In genomic region chr2:58567866-58568719, GRCm38 (mm10) we compare ENCODE assay signal across 8 mouse cellular contexts. TPM values are rescaled to one million over a fixed set of nuclear protein-coding genes. Genes with fewer than 3 reads are reported as not detected.
DNase-seq lines count a peak whose midpoint lies in the region; ATAC-seq lines count a peak whose summit lies in the region.

No protein-coding gene starts in this region.

- H3K4me1 ChIP-seq in heart, embryonic 13.5 days = peaks cover 43% of the 10 kb centered on the region
- peaks cover 42% of the 10 kb centered on the region for H3K4me1 ChIP-seq in forebrain, embryonic 12.5 days
- H3K4me1 ChIP-seq in limb, embryonic 11.5 days (ENCODE audit: control insufficient read depth, insufficient read depth, low read length) = peaks cover 17% of the 10 kb centered on the region
- peaks cover 46% of the 10 kb centered on the region for H3K4me1 ChIP-seq in neural tube, embryonic 15.5 days

- no peaks in the 10 kb centered on the region for H3K27me3 ChIP-seq in heart, embryonic 13.5 days (replicated peaks)
- no peaks in the 10 kb centered on the region for H3K27me3 ChIP-seq in forebrain, embryonic 12.5 days
- H3K27me3 ChIP-seq in limb, embryonic 11.5 days (ENCODE audit: control insufficient read depth, insufficient read depth, low read length) = no peaks in the 10 kb centered on the region
- no peaks in the 10 kb centered on the region for H3K27me3 ChIP-seq in neural tube, embryonic 15.5 days (replicated peaks)

- no peak for DNase-seq in heart, adult 11 months
- peak; percentile 55 for DNase-seq in adrenal gland, postnatal 10 days
- DNase-seq in limb, embryonic 11.5 days (ENCODE audit: low spot score) = peak; percentile 30
- DNase-seq in frontal cortex, postnatal 14 days (ENCODE audit: low spot score in 2 of 2) = no peak
- no peak for DNase-seq in frontal cortex, adult 2 months (ENCODE audit: extremely low spot score in 1 of 2, low spot score in 1 of 2)

- H3K4me2 ChIP-seq in heart, embryonic 13.5 days = peak overlapping the region; percentile 82
- peak overlapping the region; percentile 74 for H3K4me2 ChIP-seq in forebrain, embryonic 12.5 days
- H3K4me2 ChIP-seq in limb, embryonic 11.5 days (ENCODE audit: low read depth, severe bottlenecking) = peak overlapping the region; percentile 60
- H3K4me2 ChIP-seq in neural tube, embryonic 15.5 days = peak overlapping the region; percentile 72

- H3K27ac ChIP-seq in heart, embryonic 13.5 days (replicated peaks) = peak overlapping the region; percentile 98
- peak overlapping the region; percentile 97 for H3K27ac ChIP-seq in forebrain, embryonic 12.5 days
- H3K27ac ChIP-seq in limb, embryonic 11.5 days (replicated peaks; ENCODE audit: low read depth, low read length) = no peak overlapping the region; the same call in 1 of the 2 replicates
- H3K27ac ChIP-seq in neural tube, embryonic 15.5 days (replicated peaks) = peak overlapping the region; percentile 98

- ATAC-seq in heart, embryonic 13.5 days (ENCODE audit: extremely low read depth, insufficient number of reproducible peaks, low FRiP score, low TSS enrichment) = no peak
- no peak for ATAC-seq in forebrain, embryonic 12.5 days (ENCODE audit: low FRiP score)
- ATAC-seq in limb, embryonic 11.5 days (ENCODE audit: insufficient number of reproducible peaks, low FRiP score, low TSS enrichment, low read depth) = no peak
- ATAC-seq in neural tube, embryonic 15.5 days (ENCODE audit: low FRiP score) = no peak

- no peaks in the 10 kb centered on the region for H3K36me3 ChIP-seq in heart, embryonic 13.5 days
- no peaks in the 10 kb centered on the region for H3K36me3 ChIP-seq in forebrain, embryonic 12.5 days (replicated peaks)
- H3K36me3 ChIP-seq in limb, embryonic 11.5 days (ENCODE audit: control insufficient read depth, insufficient read depth, low read length) = no peaks in the 10 kb centered on the region
- H3K36me3 ChIP-seq in neural tube, embryonic 15.5 days = no peaks in the 10 kb centered on the region

- peak overlapping the region; percentile 96 for H3K4me3 ChIP-seq in heart, embryonic 13.5 days
- peak overlapping the region; percentile 87 for H3K4me3 ChIP-seq in forebrain, embryonic 12.5 days (replicated peaks)
- peak overlapping the region; percentile 86 for H3K4me3 ChIP-seq in limb, embryonic 11.5 days (ENCODE audit: low read depth, low read length)
- H3K4me3 ChIP-seq in neural tube, embryonic 15.5 days (replicated peaks) = peak overlapping the region; percentile 88

- no peaks in the 10 kb centered on the region for H3K9me3 ChIP-seq in heart, embryonic 13.5 days
- no peaks in the 10 kb centered on the region for H3K9me3 ChIP-seq in forebrain, embryonic 12.5 days
- no peaks in the 10 kb centered on the region for H3K9me3 ChIP-seq in limb, embryonic 11.5 days (ENCODE audit: control insufficient read depth, low read length)
- no peaks in the 10 kb centered on the region for H3K9me3 ChIP-seq in neural tube, embryonic 15.5 days (replicated peaks)

- 6% methylated on average over 12 of the region's 12 CpGs for WGBS in heart, embryonic 13.5 days
- 7% methylated on average over 12 of the region's 12 CpGs for WGBS in forebrain, embryonic 12.5 days
- WGBS in limb, embryonic 11.5 days = 14% methylated on average over 12 of the region's 12 CpGs
- 5% methylated on average over 12 of the region's 12 CpGs for WGBS in neural tube, embryonic 15.5 days

- H3K9ac ChIP-seq in heart, embryonic 13.5 days = peak overlapping the region; percentile 97
- peak overlapping the region; percentile 96 for H3K9ac ChIP-seq in forebrain, embryonic 12.5 days
- H3K9ac ChIP-seq in limb, embryonic 11.5 days (ENCODE audit: low read length) = peak overlapping the region; percentile 92
- peak overlapping the region; percentile 74 for H3K9ac ChIP-seq in neural tube, embryonic 15.5 days (replicated peaks)

RNA-seq across cellular contexts. Expression of gene Upp2, which starts 1.0 kb away (rescaled TPM):
- polyA plus RNA-seq in heart, embryonic 13.5 days (2015; fragmentation: Nextera tagmentation; extraction: Ambion mirVana) = 6.4 and 7.6 TPM in 2 replicates
- total RNA-seq in adrenal gland, postnatal 10 days (2021) = 10 to 100 TPM; 11.3 to 21.1 TPM
- polyA plus RNA-seq in forebrain, embryonic 12.5 days (2016; fragmentation: Nextera tagmentation; extraction: Ambion mirVana) = 7.3 and 7.5 TPM in 2 replicates
- polyA plus RNA-seq in limb, embryonic 11.5 days (2014; fragmentation: Nextera tagmentation; extraction: Ambion mirVana) = 9.3 and 10.5 TPM in 2 replicates
- 15.3 and 19.0 TPM in 2 replicates for polyA plus RNA-seq in neural tube, embryonic 15.5 days (2015; fragmentation: Nextera tagmentation; extraction: Ambion mirVana)
- 41.0 and 43.3 TPM in 2 replicates for polyA plus RNA-seq in frontal cortex, adult 2 months (2012; rRNA removed)

RNA-seq across cellular contexts. Expression of gene Acvr1, which starts 1.1 kb away (rescaled TPM):
- 9.2 and 9.8 TPM in 2 replicates for polyA plus RNA-seq in heart, embryonic 13.5 days (2015; fragmentation: Nextera tagmentation; extraction: Ambion mirVana)
- total RNA-seq in adrenal gland, postnatal 10 days (2021) = 10 to 100 TPM; 36.2 to 46.4 TPM
- polyA plus RNA-seq in forebrain, embryonic 12.5 days (2016; fragmentation: Nextera tagmentation; extraction: Ambion mirVana) = 3.5 and 4.6 TPM in 2 replicates
- polyA plus RNA-seq in limb, embryonic 11.5 days (2014; fragmentation: Nextera tagmentation; extraction: Ambion mirVana) = 5.8 and 7.7 TPM in 2 replicates
- 6.1 and 6.6 TPM in 2 replicates for polyA plus RNA-seq in neural tube, embryonic 15.5 days (2015; fragmentation: Nextera tagmentation; extraction: Ambion mirVana)
- polyA plus RNA-seq in frontal cortex, adult 2 months (2012; rRNA removed) = 31.6 and 34.4 TPM in 2 replicates

Comparison
In these comparisons a context has a peak if more than half of its experiments do, and no peak if none do; other contexts are left out.
1. DNase-seq: peak in adrenal gland, postnatal 10 days (single experiment) and limb, embryonic 11.5 days (single experiment); none in heart, adult 11 months (single experiment), frontal cortex, postnatal 14 days (0 of 2) and frontal cortex, adult 2 months (0 of 2).
2. Peak in every context shown above with its lines, with median percentiles within 50 percentile points of each other: H3K4me2 ChIP-seq, H3K4me3 ChIP-seq and H3K9ac ChIP-seq.